Comparison of ENCODE assay signal across 13 mouse cellular contexts in the genomic region with DNA sequence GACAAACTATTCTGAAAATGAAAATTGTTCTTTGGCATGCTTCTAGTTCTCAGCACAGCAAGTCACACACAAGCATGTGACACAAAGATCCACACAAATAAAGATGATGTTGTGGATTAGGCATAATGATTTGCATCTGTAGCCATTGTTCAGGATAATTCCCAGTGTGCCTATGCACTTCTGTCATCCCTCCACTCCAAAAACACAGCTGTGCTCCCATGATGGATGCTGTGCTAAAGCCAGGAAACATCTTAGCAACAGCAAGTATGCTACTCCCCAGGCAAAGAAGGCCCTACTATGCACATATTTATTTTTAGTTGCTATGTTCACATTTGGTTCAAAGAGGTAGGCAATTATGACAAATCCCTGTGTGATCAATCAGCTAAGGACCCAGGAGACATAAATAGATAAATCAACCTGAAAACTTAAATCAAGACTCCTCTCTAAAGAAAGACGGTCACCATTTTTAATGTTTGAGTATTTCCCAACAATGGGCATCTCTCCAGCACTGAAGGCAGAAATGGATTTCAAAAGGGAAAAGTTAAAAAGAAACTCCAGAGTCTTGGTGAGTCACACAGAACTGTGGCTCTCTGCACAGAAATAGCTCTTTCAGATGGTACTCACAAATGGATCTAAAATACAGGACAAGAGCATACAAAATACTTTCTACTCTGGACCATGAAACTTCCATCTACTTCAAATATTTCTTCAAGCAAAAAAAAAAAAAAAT.
DNase-seq lines count a peak whose midpoint lies in the region; ATAC-seq and TF ChIP-seq lines count a peak whose summit lies in the region.
"Had no signal": no experiment of that assay in that cellular context is flagged by ENCODE, and none has a peak within 500 bp of the region (broad histone marks: within the 10 kb centered on the region; RNA-seq: fewer than 3 reads in every experiment).

No protein-coding gene starts in this region.

- intact Hi-C loops in left cerebral cortex, adult 2 months (cut with DNase I), result loop anchor here (2.0 kb wide), 1 partner anchor 29 kb away; no protein-coding TSS in a partner anchor
- intact Hi-C loops in left cerebral cortex, postnatal 4 days (cut with DNase I), result no loop called here

- no peak overlapping the region for H3K4me2 ChIP-seq in forebrain, embryonic 14.5 days (ENCODE audit: low read length)
- H3K4me2 ChIP-seq in forebrain, embryonic 11.5 days (ENCODE audit: low read depth, low read length, severe bottlenecking), result no peak overlapping the region
- H3K4me2 ChIP-seq: midbrain, embryonic 15.5 days had no signal

- no peak overlapping the region for H3K4me3 ChIP-seq in forebrain, embryonic 14.5 days (ENCODE audit: low read depth, low read length)
- H3K4me3 ChIP-seq in forebrain, embryonic 11.5 days (ENCODE audit: low read depth, low read length), result no peak overlapping the region
- no peak overlapping the region for H3K4me3 ChIP-seq in left cerebral cortex, adult 2 months
- H3K4me3 ChIP-seq: midbrain, embryonic 15.5 days had no signal

- no peak overlapping the region for H3K27ac ChIP-seq in forebrain, embryonic 14.5 days (ENCODE audit: low read depth, low read length)
- H3K27ac ChIP-seq in forebrain, embryonic 11.5 days (ENCODE audit: low read depth, low read length), result no peak overlapping the region
- H3K27ac ChIP-seq in left cerebral cortex, adult 2 months, result peak overlapping the region; percentile 40; the same call in 1 of the 2 replicates
- H3K27ac ChIP-seq: hindbrain, postnatal 0 days; midbrain, embryonic 15.5 days had no signal

- H3K27me3 ChIP-seq in forebrain, embryonic 14.5 days (replicated peaks; ENCODE audit: control insufficient read depth, insufficient read depth, low read length), result 0 out of 2 replicates have a peak, but pooled peaks cover 4% of the 10 kb centered on the region
- peaks cover 8% of the 10 kb centered on the region for H3K27me3 ChIP-seq in forebrain, embryonic 11.5 days (ENCODE audit: control insufficient read depth, insufficient read depth, low read length)

- H3K9ac ChIP-seq in forebrain, embryonic 14.5 days (ENCODE audit: low read length), result no peak overlapping the region
- no peak overlapping the region for H3K9ac ChIP-seq in forebrain, embryonic 11.5 days (ENCODE audit: low read length)
- H3K9ac ChIP-seq: liver, postnatal 0 days; midbrain, embryonic 15.5 days had no signal

- H3K9me3 ChIP-seq in forebrain, embryonic 14.5 days (replicated peaks; ENCODE audit: control insufficient read depth, low read length), result no peaks in the 10 kb centered on the region
- H3K9me3 ChIP-seq in forebrain, embryonic 11.5 days (ENCODE audit: control insufficient read depth, low read length), result no peaks in the 10 kb centered on the region
- H3K9me3 ChIP-seq: midbrain, embryonic 15.5 days had no signal

- no peaks in the 10 kb centered on the region for H3K36me3 ChIP-seq in forebrain, embryonic 14.5 days (ENCODE audit: control insufficient read depth, insufficient read depth, low read length)
- H3K36me3 ChIP-seq in forebrain, embryonic 11.5 days (ENCODE audit: control insufficient read depth, insufficient read depth, low read length), result no peaks in the 10 kb centered on the region
- H3K36me3 ChIP-seq: midbrain, embryonic 15.5 days had no signal

- TF ChIP-seq CTCF in left cerebral cortex, adult 2 months (IDR thresholded peaks at IDR 0.05), result no peak

- 88% methylated on average over 1 of the region's 1 CpGs for WGBS in forebrain, embryonic 14.5 days
- WGBS in forebrain, embryonic 11.5 days, result 81% methylated on average over 1 of the region's 1 CpGs

- H3K4me1 ChIP-seq in forebrain, embryonic 14.5 days (ENCODE audit: control insufficient read depth, insufficient read depth, low read length), result no peaks in the 10 kb centered on the region; the same call in 1 of the 2 replicates
- H3K4me1 ChIP-seq in forebrain, embryonic 11.5 days (replicated peaks; ENCODE audit: control insufficient read depth, insufficient read depth, low read length), result no peaks in the 10 kb centered on the region
- H3K4me1 ChIP-seq: midbrain, embryonic 15.5 days had no signal

- DNase-seq in forebrain, embryonic 14.5 days (ENCODE audit: low spot score), result peak; percentile 19
- DNase-seq in forebrain, embryonic 11.5 days (ENCODE audit: low spot score), result no peak
- no peak for DNase-seq in left cerebral cortex, adult 2 months (ENCODE audit: extremely low spot score in 1 of 2, low spot score in 2 of 2)
- no peak for DNase-seq in left cerebral cortex, postnatal 4 days
- DNase-seq in adipocyte (ENCODE audit: low spot score), result peak; percentile 5
- DNase-seq in lung, postnatal 10 days, result peak; percentile 26
- DNase-seq in kidney, postnatal 10 days, result no peak
- no peak for DNase-seq in kidney, adult 11 months
- DNase-seq: gastrocnemius, postnatal 10 days; liver, postnatal 0 days had no signal

- ATAC-seq in forebrain, embryonic 14.5 days, result no peak
- no peak for ATAC-seq in forebrain, embryonic 11.5 days (replicated peaks; ENCODE audit: low FRiP score)
- ATAC-seq: activated CD4-positive, CD25-positive, alpha-beta regulatory T cell, adult 4 months; hindbrain, postnatal 0 days; liver, postnatal 0 days; midbrain, embryonic 15.5 days had no signal

Comparison
In these comparisons a context has a peak if more than half of its experiments do, and no peak if none do; other contexts are left out.
1. DNase-seq: peak in forebrain, embryonic 14.5 days (single experiment), adipocyte (single experiment) and lung, postnatal 10 days (single experiment); none in forebrain, embryonic 11.5 days (single experiment), left cerebral cortex, adult 2 months (0 of 2), left cerebral cortex, postnatal 4 days (single experiment), kidney, postnatal 10 days (single experiment) and kidney, adult 11 months (single experiment).